Mouse (Mus musculus): ENCODE results near the gene Dph5.

The Dph5 gene

DNA sequence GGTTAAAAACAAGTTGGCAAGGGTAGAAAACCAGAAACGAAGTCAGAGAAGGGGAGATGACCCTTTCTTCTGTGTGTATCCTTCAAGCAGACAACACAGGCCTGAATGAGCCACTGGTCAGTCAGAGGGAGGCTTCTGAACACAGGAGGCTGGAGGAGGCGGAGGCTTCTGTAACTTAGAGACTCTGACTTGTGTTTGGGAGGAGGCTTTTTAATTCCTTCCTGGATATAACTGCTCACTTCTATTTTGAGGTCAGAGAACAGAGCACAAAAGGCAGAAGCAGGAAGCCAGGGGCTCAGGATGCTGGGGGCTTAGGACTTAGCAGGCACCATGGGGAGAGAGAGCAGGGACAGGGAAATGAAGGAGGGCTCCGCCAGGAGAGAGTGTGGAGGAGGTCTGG, 63.6 kb downstream of the Dph5 start:
- no peak for DNase-seq (ENCODE audit: low spot score in 2 of 2)

GRCm38 (mm10) chr3:115952356-115952755, 64.7 kb downstream of the Dph5 start:
- DNase-seq (ENCODE audit: low spot score in 2 of 2): no peak

- no peak for DNase-seq (ENCODE audit: low spot score in 2 of 2)
Observed at GRCm38 (mm10) chr3:115953088-115953487, 65.5 kb downstream of the Dph5 start.

- DNase-seq (ENCODE audit: low spot score in 2 of 2): no peak
Observed at GRCm38 (mm10) chr3:115957223-115957622, 69.6 kb downstream of the Dph5 start.

- no peak for DNase-seq (ENCODE audit: low spot score in 2 of 2)
Observed at GRCm38 (mm10) chr3:115961311-115962027, 73.8 kb downstream of the Dph5 start.

DNA sequence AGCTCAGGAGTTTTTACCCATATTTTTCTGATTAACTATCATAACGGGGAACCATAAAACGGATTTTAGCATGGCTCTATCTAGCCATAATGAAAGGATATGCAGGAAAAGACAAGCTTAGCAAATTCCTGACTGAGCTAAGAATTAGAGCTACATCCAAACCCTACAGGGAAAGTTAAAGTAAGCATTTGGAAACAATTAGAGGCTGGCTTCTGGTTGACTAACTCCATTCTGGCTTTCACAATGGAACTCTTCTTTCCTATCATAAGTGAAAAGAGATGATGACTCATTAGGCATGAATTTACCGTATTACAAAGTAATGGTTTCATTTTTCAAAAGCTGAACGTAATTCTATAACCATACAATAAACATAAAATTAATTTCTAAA, 74.4 kb downstream of the Dph5 start:
- no peak for DNase-seq (ENCODE audit: low spot score in 2 of 2)

- DNase-seq (ENCODE audit: low spot score in 2 of 2): no peak
Observed at GRCm38 (mm10) chr3:115963597-115963996, 76.0 kb downstream of the Dph5 start.

DNA sequence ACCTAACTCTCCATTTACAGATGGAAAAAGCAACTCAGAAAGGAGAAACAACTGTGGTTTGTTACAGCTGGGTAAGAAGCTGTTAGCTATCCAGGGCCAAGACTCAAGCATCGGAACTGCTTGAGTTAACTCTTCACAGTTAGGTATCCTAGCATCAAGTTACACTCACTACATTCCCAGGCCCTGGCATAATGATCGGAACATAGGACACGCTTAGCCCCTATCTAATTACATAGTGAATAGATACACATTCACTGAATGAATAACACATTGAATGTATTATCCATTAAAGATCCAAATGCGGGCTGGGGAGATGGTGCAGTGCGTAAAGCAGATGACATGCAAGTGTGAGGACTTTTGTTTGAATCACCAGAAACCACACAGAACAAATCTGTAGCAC, 76.4 kb downstream of the Dph5 start:
- no peak for DNase-seq (ENCODE audit: low spot score in 2 of 2)

- peak in 1 of 2 experiments; percentile 10 for DNase-seq (ENCODE audit: low spot score in 2 of 2)
Observed at GRCm38 (mm10) chr3:115968745-115969530, 81.3 kb downstream of the Dph5 start.

DNA sequence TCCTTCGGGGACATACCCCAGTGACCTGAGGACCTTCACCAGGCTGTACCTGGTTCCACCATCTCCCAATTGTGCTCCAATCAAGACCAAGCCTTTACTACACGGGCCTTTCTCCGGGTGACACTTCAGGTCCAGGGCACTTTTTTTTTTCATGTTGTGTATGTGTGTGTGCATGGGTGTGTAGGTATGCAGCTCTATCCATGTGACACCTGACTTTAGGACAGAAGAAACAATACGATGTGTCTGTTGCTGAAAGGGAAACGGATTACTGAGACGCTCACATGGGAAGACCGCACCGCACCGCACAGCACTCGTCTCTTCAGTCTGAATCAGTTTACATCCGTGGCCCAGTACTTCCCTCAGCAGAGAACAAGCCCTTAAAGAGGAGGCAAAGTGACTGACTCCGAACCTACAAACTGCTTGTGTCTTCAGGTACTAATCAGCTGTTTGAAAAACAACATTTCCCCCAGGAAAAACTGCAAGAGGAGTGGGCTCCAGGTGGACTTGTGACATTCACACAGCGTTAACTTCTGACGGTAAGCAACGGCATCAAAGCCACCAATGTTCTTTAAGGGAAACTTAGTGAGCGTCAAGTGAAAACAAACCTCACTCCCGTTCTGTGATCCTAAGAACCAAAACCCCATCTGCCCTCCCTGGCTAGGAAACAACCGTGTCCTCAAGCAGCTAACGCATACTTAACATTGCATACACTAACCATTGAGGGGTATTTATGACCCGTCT, 83.6 kb downstream of the Dph5 start:
- no peak for DNase-seq (ENCODE audit: low spot score in 2 of 2)

- no peak for DNase-seq (ENCODE audit: low spot score in 2 of 2)
Observed at GRCm38 (mm10) chr3:115971891-115972646, 84.4 kb downstream of the Dph5 start.

DNA sequence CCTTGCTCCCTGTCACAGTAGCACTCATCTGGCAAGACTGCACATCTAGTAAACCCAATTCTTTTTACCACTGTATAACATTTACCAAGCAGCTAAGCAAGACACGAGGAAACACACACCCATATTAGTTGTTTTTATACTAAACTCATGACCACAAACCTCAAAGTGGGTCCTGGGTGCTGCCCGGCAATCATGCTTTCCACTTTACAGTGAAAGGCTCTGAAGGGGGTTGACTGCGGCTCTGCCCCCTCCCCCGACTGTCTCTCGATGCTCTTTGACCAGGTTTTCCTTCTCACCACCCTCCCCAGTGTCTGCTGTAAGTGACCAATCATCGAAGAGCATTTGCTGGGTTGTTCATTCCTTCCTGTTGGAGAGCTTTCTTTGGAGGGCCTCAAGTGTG, 86.6 kb downstream of the Dph5 start:
- DNase-seq (ENCODE audit: low spot score in 2 of 2): no peak

DNA sequence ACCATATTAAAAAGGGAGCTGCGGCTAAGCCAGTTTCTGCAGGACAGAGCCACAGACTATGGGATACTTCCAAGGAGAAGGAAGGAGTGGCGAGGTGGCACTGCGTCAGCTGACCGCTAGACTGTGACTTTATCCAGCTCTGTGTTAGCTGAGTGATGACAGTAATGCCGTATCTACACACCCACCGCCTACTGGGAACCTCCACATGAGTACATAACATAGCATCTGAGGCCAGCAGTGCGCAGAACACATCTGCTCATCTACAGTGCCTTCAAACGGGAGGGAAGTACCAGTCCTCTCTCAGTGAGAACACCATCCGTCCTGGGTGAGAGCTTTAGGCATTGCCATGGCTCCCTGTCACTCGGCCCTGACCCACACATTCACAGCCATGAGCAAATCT, 87.4 kb downstream of the Dph5 start:
- no peak for DNase-seq (ENCODE audit: low spot score in 2 of 2)

GRCm38 (mm10) chr3:115979000-115979399, 91.4 kb downstream of the Dph5 start:
- DNase-seq (ENCODE audit: low spot score in 2 of 2): no peak

GRCm38 (mm10) chr3:115983217-115983616, 95.6 kb downstream of the Dph5 start:
- DNase-seq (ENCODE audit: low spot score in 2 of 2): no peak
